Mouse (Mus musculus): Measurements from ENCODE around the gene Syt7.

Gene Syt7

GRCm38 (mm10) chr19:10425484-10426270 lies 36.8 kb downstream of the Syt7 start:
- no peak for DNase-seq

GRCm38 (mm10) chr19:10426312-10426711 lies 37.4 kb downstream of the Syt7 start:
- DNase-seq: no peak

DNA sequence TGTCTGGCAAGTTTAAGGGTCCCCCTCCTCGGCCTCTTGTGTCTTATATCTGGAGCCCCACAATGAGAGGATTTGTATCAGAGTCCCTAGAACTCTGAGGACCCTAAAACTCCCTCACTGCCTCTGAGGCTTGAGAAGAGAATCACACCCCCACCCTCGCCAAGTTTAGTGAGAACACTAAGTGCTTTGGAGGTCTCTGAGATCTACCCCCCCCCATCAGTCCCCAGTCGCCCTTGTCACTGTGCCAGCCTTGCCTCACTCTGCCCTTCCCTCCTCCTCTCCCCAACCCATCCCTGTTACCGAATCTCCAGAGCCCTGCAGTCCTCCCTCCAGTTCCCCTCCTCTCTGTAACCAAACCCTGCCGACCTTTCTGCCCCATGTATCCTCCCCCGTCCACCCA lies 37.9 kb downstream of the Syt7 start:
- no peak for DNase-seq

DNA sequence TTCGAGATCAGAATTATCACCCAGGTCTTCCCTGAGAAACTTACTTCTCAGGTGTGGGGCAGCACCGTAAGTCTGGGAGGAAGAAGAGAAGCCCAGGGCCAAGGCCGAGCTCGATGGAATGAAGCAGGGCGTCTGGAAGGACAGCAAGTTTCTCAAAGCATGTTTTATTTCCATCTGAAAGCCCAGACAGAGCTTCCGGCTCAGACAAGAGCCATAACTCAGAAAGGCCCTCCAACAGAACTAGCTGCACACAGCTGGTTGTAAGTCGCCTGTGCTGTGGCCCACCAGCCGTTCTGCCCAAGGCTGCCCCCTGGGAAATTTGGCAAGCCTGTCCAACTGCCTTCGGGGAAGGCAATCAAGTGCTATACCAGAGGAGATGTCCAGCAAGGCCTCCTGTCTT lies 38.5 kb downstream of the Syt7 start:
- DNase-seq: no peak

- DNase-seq: no peak
Observed at GRCm38 (mm10) chr19:10429371-10429770, 40.5 kb downstream of the Syt7 start.

GRCm38 (mm10) chr19:10431410-10431809 lies 42.5 kb downstream of the Syt7 start:
- DNase-seq: no peak

- DNase-seq: no peak
Observed at GRCm38 (mm10) chr19:10431841-10432240, 43.0 kb downstream of the Syt7 start.

GRCm38 (mm10) chr19:10433225-10433624 lies 44.3 kb downstream of the Syt7 start:
- no peak for DNase-seq

GRCm38 (mm10) chr19:10433879-10434540 lies 45.1 kb downstream of the Syt7 start:
- DNase-seq: no peak

- DNase-seq: no peak
Observed at GRCm38 (mm10) chr19:10434927-10435326, 46.0 kb downstream of the Syt7 start.

DNA sequence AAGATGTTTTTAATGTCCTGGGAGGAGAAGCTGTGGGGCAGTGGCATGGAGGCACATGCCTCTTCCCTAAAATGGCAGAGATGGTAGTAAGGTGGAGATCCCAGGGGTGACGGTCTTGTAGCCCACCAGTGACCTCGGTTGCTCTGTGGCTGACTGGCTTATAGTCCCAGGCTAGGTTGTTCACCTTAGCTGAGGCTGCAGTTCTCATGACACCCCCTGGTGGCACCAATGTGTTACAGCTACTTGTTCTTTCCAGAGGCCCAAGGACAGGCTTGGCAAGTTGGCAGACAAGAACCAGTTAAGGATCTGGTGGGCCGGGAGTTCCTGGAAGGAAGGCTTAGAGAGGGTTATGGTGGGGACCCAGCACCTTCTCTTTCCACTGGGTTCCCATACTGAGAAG lies 47.0 kb downstream of the Syt7 start:
- peak; percentile 61 to 78 for DNase-seq

GRCm38 (mm10) chr19:10436726-10437125 lies 47.8 kb downstream of the Syt7 start:
- DNase-seq: no peak

- DNase-seq: peak; percentile 18 to 61
Observed at GRCm38 (mm10) chr19:10437521-10437920, 48.6 kb downstream of the Syt7 start.

- no peak for DNase-seq
Observed at GRCm38 (mm10) chr19:10444685-10445369, 55.9 kb downstream of the Syt7 start.

DNA sequence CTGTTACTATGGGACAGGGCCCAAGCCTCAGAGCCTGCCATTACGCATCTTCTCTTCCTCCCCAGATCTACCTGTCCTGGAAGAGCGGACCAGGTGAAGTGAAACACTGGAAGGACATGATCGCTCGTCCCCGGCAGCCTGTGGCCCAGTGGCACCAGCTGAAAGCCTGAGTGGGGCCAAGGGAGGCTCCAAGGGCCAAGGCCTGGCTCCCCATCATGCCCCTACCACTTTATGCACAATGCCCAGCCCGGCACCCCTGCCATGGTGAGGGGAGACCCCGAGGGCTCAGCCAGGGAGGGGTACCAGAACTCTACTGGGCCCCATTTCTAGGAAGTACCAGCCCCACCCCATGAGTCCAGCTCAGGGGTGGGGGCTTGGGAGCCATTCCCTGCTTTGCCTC lies 59.4 kb downstream of the Syt7 start:
- DNase-seq: no peak

DNA sequence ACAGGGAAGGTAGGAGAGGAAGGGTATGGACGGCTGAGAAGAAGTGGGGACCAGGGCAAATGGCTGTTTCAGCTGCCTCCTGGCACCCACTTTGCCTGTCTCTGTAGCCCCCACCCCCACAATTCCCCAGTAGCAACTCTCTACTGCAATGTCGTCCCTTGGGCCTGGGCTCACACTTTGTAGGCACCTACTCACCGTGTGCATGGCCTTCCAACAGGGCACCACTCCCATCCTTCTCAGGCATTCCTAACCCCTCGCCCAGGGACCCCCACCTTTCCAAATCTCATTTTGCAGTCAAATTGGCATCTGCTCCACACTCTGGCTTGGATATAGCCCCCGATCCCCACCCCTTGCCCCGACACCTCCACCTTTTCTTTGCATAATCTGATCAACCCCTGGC lies 60.3 kb downstream of the Syt7 start:
- no peak for DNase-seq

GRCm38 (mm10) chr19:10449708-10450107 lies 60.8 kb downstream of the Syt7 start:
- peak; percentile 50 to 72 for DNase-seq

DNA sequence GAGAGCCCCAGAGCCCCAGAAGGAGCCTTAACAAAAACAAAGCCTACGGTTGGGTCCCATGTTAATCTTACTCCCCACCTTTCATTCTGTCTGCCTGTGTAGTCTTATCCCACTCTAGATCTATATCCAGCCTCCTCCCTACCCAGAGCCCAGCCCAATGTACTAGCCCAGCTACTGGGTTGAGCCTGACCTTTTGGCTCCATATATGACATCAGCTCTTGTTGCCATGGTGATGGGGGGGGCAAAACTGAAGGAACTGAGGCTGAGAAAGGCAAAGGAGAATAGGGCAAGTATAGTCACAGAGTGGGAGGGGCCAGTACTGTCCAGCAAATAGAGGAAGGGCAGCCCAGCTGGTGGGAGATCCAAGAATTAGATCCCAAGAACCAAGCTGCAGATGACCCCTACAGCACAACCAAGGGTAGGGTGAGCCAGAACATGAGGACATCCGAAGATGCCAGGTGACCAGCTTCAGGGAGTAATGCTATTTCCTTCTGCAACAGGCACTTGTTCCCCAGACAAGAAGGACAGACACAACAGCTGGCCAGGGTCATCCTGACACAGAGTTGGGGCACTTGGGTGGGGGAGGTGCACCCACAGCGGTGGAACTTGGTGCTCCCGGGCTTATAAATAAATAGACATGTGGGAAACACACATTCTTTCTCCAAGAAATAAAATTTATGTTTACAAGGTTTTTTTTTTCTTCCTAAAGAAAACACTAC lies 66.0 kb downstream of the Syt7 start:
- no peak for DNase-seq

- DNase-seq: no peak
Observed at GRCm38 (mm10) chr19:10455437-10455806, 66.5 kb downstream of the Syt7 start.

- DNase-seq: peak in 1 of 2 experiments; percentile 39
Observed at GRCm38 (mm10) chr19:10456752-10457483, 68.0 kb downstream of the Syt7 start, which contains the start of gene Lrrc10b. Lrrc10b (minus strand) TSS chr19:10457473.

GRCm38 (mm10) chr19:10457484-10457800 lies 68.6 kb downstream of the Syt7 start:
- peak; percentile 25 to 33 for DNase-seq

DNA sequence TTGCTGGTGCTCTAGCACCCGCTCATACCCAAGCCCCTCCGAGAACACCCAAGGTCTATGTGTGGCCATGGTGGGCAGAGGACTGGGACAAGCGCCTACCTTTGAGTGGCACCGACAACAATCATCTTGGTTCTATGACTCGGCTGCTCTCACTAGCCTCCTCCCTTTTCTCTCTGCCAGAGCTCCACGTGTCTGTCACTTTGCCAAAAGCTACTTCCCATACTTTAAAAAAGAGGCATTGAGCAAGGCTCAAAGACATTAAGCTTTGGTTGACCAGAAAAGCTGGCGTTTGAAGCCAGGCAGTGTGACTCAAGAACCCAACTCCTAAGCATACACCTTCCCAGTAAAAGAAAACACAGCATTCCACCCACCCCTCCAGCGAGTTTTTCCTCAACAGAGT lies 69.2 kb downstream of the Syt7 start:
- peak; percentile 31 for DNase-seq

GRCm38 (mm10) chr19:10459907-10460306 lies 71.0 kb downstream of the Syt7 start:
- DNase-seq: no peak
